Mouse (Mus musculus): ENCODE measurements at regions not wholly inside any gene's neighbourhood (a gene's known extent, or its start where the extent isn't known, plus 50 kb on each side); places are given as distances from the start of the nearest gene placed in this dataset.

- ATAC-seq (replicated peaks; ENCODE audit: insufficient number of reproducible peaks, low FRiP score, low TSS enrichment, low read depth) (no peak), DNase-seq (ENCODE audit: low spot score) (no peak)
- no peak overlapping the region for H3K4me3 ChIP-seq (ENCODE audit: low read depth, low read length)
- no peaks in the 10 kb centered on the region for H3K4me1 ChIP-seq (ENCODE audit: control insufficient read depth, insufficient read depth, low read length)
- 82% methylated on average over 6 of the region's 6 CpGs for WGBS
- H3K9me3 ChIP-seq (replicated peaks; ENCODE audit: control insufficient read depth, low read length), result no peaks in the 10 kb centered on the region
- H3K4me2 ChIP-seq (ENCODE audit: low read depth, low read length), result no peak overlapping the region
- H3K27me3 ChIP-seq (ENCODE audit: control insufficient read depth, insufficient read depth, low read length), result no peaks in the 10 kb centered on the region
- H3K36me3 ChIP-seq (replicated peaks; ENCODE audit: control insufficient read depth, insufficient read depth, low read depth, low read length), result no peaks in the 10 kb centered on the region
- no peak overlapping the region for H3K9ac ChIP-seq (replicated peaks; ENCODE audit: low read length)
- no peak overlapping the region for H3K27ac ChIP-seq (replicated peaks; ENCODE audit: low read depth, low read length)
Measured at GRCm38 (mm10) chr15:10767535-10767934, 53.1 kb upstream of the Rai14 start.

DNA sequence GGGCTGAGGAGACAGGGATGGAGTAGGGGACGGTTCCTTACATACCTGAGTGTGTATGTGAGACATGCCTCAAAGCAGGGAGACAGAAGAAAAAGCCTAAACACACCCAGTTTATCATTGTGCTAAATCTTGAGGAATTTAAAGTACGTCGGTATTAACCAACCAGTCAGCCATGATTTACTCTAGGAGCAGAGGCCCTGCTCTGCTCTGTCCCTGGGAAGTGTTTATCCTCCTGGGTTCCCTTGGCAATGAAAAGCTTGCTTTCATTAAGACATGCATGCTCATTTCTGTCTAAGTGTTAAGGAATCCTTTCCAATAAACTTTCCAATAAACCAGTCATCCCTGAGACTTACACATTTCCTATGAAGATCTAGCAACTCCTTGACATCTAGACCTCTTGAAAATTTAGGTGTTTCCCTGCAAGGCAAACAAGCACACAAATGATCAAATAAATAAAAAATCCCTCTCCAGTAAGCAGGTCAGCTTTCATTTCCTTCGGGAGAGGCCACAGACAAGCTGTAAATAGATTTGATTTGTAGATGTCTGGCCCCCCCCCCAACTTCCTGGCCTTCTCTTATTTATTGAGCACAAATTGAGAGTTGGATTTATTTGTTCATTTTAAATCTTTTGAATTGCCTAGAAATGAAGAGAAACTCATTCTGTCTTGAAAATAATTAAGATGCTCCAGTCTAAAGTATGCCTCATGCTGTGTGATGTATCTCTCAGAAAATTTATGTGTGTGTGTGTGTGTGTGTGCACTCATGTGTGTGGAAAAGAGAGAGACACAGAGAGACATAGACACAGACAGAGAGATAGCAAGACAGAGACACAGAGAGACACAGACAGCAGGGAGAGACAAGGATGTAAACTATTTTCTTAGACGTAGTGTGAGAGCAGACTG is 56.2 kb upstream of the Rai14 start:
- WGBS, result 64% methylated on average over 5 of the region's 5 CpGs
- Histone ChIP-seq H3K27me3 (ENCODE audit: control insufficient read depth, insufficient read depth, low read length) (no peaks in the 10 kb centered on the region), H3K4me2 (ENCODE audit: low read depth, low read length) (no peak overlapping the region), H3K36me3 (replicated peaks; ENCODE audit: control insufficient read depth, insufficient read depth, low read depth, low read length) (no peaks in the 10 kb centered on the region), H3K9ac (replicated peaks; ENCODE audit: low read length) (no peak overlapping the region), H3K4me3 (ENCODE audit: low read depth, low read length) (no peak overlapping the region), H3K9me3 (replicated peaks; ENCODE audit: control insufficient read depth, low read length) (no peaks in the 10 kb centered on the region), H3K4me1 (ENCODE audit: control insufficient read depth, insufficient read depth, low read length) (no peaks in the 10 kb centered on the region), H3K27ac (replicated peaks; ENCODE audit: low read depth, low read length) (no peak overlapping the region)
- ATAC-seq (replicated peaks; ENCODE audit: insufficient number of reproducible peaks, low FRiP score, low TSS enrichment, low read depth) (no peak), DNase-seq (ENCODE audit: low spot score) (no peak)

DNA sequence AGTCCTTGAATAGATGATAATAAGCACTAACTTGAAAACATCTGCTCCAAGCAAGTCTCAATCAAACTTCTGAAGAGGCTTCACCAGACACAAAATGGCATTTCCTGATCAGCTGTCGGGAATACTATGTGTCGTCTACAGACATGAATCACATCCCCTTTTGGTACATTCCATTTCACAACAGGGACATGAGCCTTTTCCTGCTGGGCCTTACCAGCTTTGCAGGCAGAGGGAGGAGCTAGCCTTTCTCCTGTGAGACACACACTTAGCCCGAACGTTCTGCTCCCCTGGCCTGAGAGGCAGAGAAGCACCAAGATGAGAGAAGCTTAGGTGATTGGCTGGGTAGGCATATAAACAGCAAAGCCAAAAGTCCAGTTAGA is 56.9 kb upstream of the Rai14 start:
- H3K4me1 ChIP-seq (ENCODE audit: control insufficient read depth, insufficient read depth, low read length), result no peaks in the 10 kb centered on the region
- H3K9me3 ChIP-seq (replicated peaks; ENCODE audit: control insufficient read depth, low read length), result no peaks in the 10 kb centered on the region
- DNase-seq (ENCODE audit: low spot score) (no peak), ATAC-seq (replicated peaks; ENCODE audit: insufficient number of reproducible peaks, low FRiP score, low TSS enrichment, low read depth) (no peak)
- no peak overlapping the region for H3K27ac ChIP-seq (replicated peaks; ENCODE audit: low read depth, low read length)
- WGBS, result 39% methylated on average over 4 of the region's 4 CpGs
- no peaks in the 10 kb centered on the region for H3K36me3 ChIP-seq (replicated peaks; ENCODE audit: control insufficient read depth, insufficient read depth, low read depth, low read length)
- H3K4me2 ChIP-seq (ENCODE audit: low read depth, low read length), result no peak overlapping the region
- no peak overlapping the region for H3K9ac ChIP-seq (replicated peaks; ENCODE audit: low read length)
- no peak overlapping the region for H3K4me3 ChIP-seq (ENCODE audit: low read depth, low read length)
- H3K27me3 ChIP-seq (ENCODE audit: control insufficient read depth, insufficient read depth, low read length), result no peaks in the 10 kb centered on the region

- ATAC-seq (replicated peaks; ENCODE audit: insufficient number of reproducible peaks, low FRiP score, low TSS enrichment, low read depth) (no peak), DNase-seq (ENCODE audit: low spot score) (no peak)
- 83% methylated on average over 13 of the region's 13 CpGs for WGBS
- Histone ChIP-seq H3K36me3 (replicated peaks; ENCODE audit: control insufficient read depth, insufficient read depth, low read depth, low read length) (no peaks in the 10 kb centered on the region), H3K27ac (replicated peaks; ENCODE audit: low read depth, low read length) (no peak overlapping the region), H3K27me3 (ENCODE audit: control insufficient read depth, insufficient read depth, low read length) (no peaks in the 10 kb centered on the region), H3K9me3 (replicated peaks; ENCODE audit: control insufficient read depth, low read length) (no peaks in the 10 kb centered on the region), H3K9ac (replicated peaks; ENCODE audit: low read length) (no peak overlapping the region), H3K4me3 (ENCODE audit: low read depth, low read length) (no peak overlapping the region), H3K4me2 (ENCODE audit: low read depth, low read length) (no peak overlapping the region), H3K4me1 (ENCODE audit: control insufficient read depth, insufficient read depth, low read length) (no peaks in the 10 kb centered on the region)
Measured at GRCm38 (mm10) chr15:10779941-10780620, 65.7 kb upstream of the Rai14 start.

DNA sequence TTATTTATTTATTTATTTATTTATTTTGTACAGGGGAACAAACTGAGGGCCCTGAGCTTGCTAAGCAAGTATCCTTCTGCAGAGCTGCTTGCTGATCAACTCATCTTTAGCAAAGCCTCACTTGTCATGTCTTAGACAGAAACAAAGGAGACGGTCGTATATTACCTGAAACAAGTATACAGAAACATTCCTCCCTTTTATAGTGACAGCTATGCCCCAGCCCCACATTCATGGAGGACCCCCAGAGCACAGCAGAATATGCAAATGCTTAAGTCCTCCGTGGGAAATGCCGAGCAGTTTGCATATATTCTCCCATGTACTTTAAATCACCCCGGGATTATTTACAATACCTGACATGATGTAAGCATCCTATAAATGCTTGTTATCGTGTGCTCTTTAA is 74.9 kb upstream of the Rai14 start:
- WGBS, result 83% methylated on average over 6 of the region's 6 CpGs
- no peak for DNase-seq (ENCODE audit: low spot score)

DNA sequence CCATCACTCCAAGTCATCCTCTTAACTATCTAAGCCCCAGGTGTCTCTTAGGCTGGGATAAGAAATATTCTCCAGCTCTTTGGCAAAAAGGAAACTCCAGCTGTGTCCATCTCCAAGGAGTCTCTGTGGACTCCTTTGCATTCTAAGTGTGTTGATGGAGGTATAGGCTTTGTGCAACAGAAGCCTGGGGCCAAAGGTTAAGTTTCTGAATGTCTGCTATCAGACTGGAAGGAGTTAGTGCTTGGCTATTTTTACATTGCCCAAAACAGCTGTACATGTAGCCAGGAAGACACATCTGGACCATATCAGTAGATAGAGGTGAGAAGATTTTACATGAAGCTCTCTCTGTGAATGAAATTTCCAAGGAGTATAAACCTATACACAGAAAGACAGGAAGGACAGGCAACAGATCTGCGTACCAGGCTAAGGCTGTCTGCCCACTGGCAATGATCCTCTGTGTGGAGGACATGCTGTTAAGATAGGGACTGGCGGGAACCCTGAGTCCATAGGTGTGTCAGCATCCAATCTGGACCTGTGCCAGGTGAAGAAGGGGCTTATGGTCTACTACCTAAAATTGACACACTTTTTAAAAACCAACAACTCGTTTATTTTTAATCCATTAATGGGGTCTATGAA is 76.6 kb upstream of the Rai14 start:
- H3K9ac ChIP-seq (replicated peaks; ENCODE audit: low read length), result no peak overlapping the region
- no peaks in the 10 kb centered on the region for H3K36me3 ChIP-seq (replicated peaks; ENCODE audit: control insufficient read depth, insufficient read depth, low read depth, low read length)
- H3K27ac ChIP-seq (replicated peaks; ENCODE audit: low read depth, low read length), result no peak overlapping the region
- no peaks in the 10 kb centered on the region for H3K9me3 ChIP-seq (replicated peaks; ENCODE audit: control insufficient read depth, low read length)
- H3K4me1 ChIP-seq (ENCODE audit: control insufficient read depth, insufficient read depth, low read length), result no peaks in the 10 kb centered on the region
- WGBS, result 83% methylated on average over 3 of the region's 3 CpGs
- ATAC-seq (replicated peaks; ENCODE audit: insufficient number of reproducible peaks, low FRiP score, low TSS enrichment, low read depth) (no peak), DNase-seq (ENCODE audit: low spot score) (no peak)
- H3K4me3 ChIP-seq (ENCODE audit: low read depth, low read length), result no peak overlapping the region
- no peaks in the 10 kb centered on the region for H3K27me3 ChIP-seq (ENCODE audit: control insufficient read depth, insufficient read depth, low read length)
- H3K4me2 ChIP-seq (ENCODE audit: low read depth, low read length), result no peak overlapping the region

More for the DNA sequence above, 74.9 kb upstream of the Rai14 start:
- Histone ChIP-seq H3K4me1 (ENCODE audit: control insufficient read depth, insufficient read depth, low read length) (no peaks in the 10 kb centered on the region), H3K36me3 (replicated peaks; ENCODE audit: control insufficient read depth, insufficient read depth, low read depth, low read length) (no peaks in the 10 kb centered on the region), H3K9ac (replicated peaks; ENCODE audit: low read length) (no peak overlapping the region), H3K4me2 (ENCODE audit: low read depth, low read length) (no peak overlapping the region), H3K27ac (replicated peaks; ENCODE audit: low read depth, low read length) (no peak overlapping the region), H3K27me3 (ENCODE audit: control insufficient read depth, insufficient read depth, low read length) (no peaks in the 10 kb centered on the region), H3K4me3 (ENCODE audit: low read depth, low read length) (no peak overlapping the region), H3K9me3 (replicated peaks; ENCODE audit: control insufficient read depth, low read length) (no peaks in the 10 kb centered on the region)
- ATAC-seq (replicated peaks; ENCODE audit: insufficient number of reproducible peaks, low FRiP score, low TSS enrichment, low read depth), result no peak

DNA sequence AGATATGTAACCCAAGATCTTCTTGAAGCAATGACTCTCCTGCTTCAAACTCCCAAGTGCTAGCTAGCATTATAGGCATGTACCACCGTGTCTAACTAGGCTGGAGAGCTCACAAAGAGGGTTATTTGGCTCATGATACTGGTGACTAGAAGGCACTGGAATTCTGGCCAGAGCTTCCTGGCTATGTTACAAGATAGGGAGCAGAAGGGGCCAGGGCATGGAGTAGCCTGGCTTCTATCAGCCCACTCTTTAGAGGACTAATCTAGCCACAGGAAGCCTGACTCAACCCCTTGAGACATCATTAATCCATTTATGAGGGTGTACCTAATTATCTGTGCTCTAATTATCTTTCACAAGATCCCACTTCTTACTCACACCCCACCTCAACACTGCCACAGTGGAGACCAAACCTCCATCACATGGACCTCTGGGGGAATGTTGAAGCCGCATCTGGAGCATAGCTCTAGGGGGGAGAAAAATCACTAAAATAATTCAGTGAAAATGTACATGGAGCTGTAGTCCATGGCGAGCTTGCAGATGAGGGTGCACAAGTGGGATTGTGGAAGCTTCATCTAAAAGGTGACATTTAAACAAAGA is 77.2 kb upstream of the Rai14 start:
- Histone ChIP-seq H3K9me3 (replicated peaks; ENCODE audit: control insufficient read depth, low read length) (no peaks in the 10 kb centered on the region), H3K4me2 (ENCODE audit: low read depth, low read length) (no peak overlapping the region), H3K4me3 (ENCODE audit: low read depth, low read length) (no peak overlapping the region), H3K9ac (replicated peaks; ENCODE audit: low read length) (no peak overlapping the region), H3K4me1 (ENCODE audit: control insufficient read depth, insufficient read depth, low read length) (no peaks in the 10 kb centered on the region), H3K36me3 (replicated peaks; ENCODE audit: control insufficient read depth, insufficient read depth, low read depth, low read length) (no peaks in the 10 kb centered on the region), H3K27ac (replicated peaks; ENCODE audit: low read depth, low read length) (no peak overlapping the region), H3K27me3 (ENCODE audit: control insufficient read depth, insufficient read depth, low read length) (no peaks in the 10 kb centered on the region)
- WGBS, result 85% methylated on average over 3 of the region's 3 CpGs
- DNase-seq (ENCODE audit: low spot score), result no peak
- no peak; the same call in 1 of the 2 replicates for ATAC-seq (replicated peaks; ENCODE audit: insufficient number of reproducible peaks, low FRiP score, low TSS enrichment, low read depth)

Data from embryonic facial prominence, embryonic 11.5 days (tissue).